Mouse (Mus musculus) limb, embryonic 14.5 days (tissue): Measurements from ENCODE around the gene Popdc3. TPM values are rescaled to one million over a fixed set of nuclear protein-coding genes. Genes with fewer than 3 reads are reported as not detected.
A peak's percentile ranks its signal among the peaks of the same experiment; 100 is the strongest.

Source experiments
- ATAC-seq: fragments of 200-750 bp; cut with Nextera tagmentation; 2 replicates; pipeline ENCODE4 v1.8.0; 2017; ENCODE audit warnings: low read depth, moderate number of reproducible peaks, moderate TSS enrichment; ENCODE audit not compliant: low FRiP score
- DNase-seq: peaks from one replicate; pipeline ENCODE4 v3.0.0-alpha.2; 2015; ENCODE audit warnings: low spot score
- H3K27ac ChIP-seq: fragments of 300-500 bp; sonication (generic); replicated peaks from 2 replicates; pipeline ENCODE4 v1.5.1; 2014; ENCODE audit warnings: low read depth, mild to moderate bottlenecking, low read length, moderate library complexity, mixed read lengths
- H3K27me3 ChIP-seq: fragments of 300-500 bp; sonication (generic); 2 replicates; pipeline ENCODE4 v1.6.1; 2014; ENCODE audit warnings: low read length, mixed read lengths; ENCODE audit not compliant: control insufficient read depth, insufficient read depth
- H3K36me3 ChIP-seq: fragments of 300-500 bp; sonication (generic); 2 replicates; pipeline ENCODE4 v1.6.1; 2014; ENCODE audit warnings: mild to moderate bottlenecking, low read length, moderate library complexity, mixed read lengths; ENCODE audit not compliant: control insufficient read depth, insufficient read depth
- H3K4me1 ChIP-seq: fragments of 300-500 bp; sonication (generic); 2 replicates; pipeline ENCODE4 v1.6.1; 2014; ENCODE audit warnings: antibody characterized with exemption, low read length, mixed read lengths; ENCODE audit not compliant: control insufficient read depth, insufficient read depth
- H3K4me2 ChIP-seq: fragments of 300-500 bp; sonication (generic); replicated peaks from 2 replicates; pipeline ENCODE4 v1.6.1; 2014; ENCODE audit warnings: low read depth, mild to moderate bottlenecking, low read length, moderate library complexity; ENCODE audit not compliant: severe bottlenecking
- H3K4me3 ChIP-seq: fragments of 300-500 bp; sonication (generic); replicated peaks from 2 replicates; pipeline ENCODE4 v1.5.1; 2014; ENCODE audit warnings: low read length
- H3K9ac ChIP-seq: fragments of 300-500 bp; sonication (generic); 2 replicates; pipeline ENCODE4 v1.6.1; 2014; ENCODE audit warnings: mild to moderate bottlenecking, low read depth, low read length, moderate library complexity; ENCODE audit not compliant: severe bottlenecking
- H3K9me3 ChIP-seq: fragments of 300-500 bp; sonication (generic); 2 replicates; pipeline ENCODE4 v1.6.1; 2016; ENCODE audit warnings: low read length; ENCODE audit not compliant: control insufficient read depth
- POLR2A ChIP-seq: fragments of 200-500 bp; IDR thresholded peaks from 2 replicates; pipeline ENCODE4 v1.8.0; 2012; ENCODE audit warnings: inconsistent platforms, mild to moderate bottlenecking, moderate library complexity, borderline replicate concordance; ENCODE audit not compliant: insufficient read depth, insufficient read length; ENCODE audit errors: extremely low read depth
- WGBS: fragments of 180-500 bp; shearing (Covaris S2); extraction: QIAGEN DNeasy Blood & Tissue Kit; methylation state at CpG from one replicate; pipeline ENCODE4 v1.1.7; 2014; 5-methylcytosine and 5-hydroxymethylcytosine counted together
- polyA plus RNA-seq, 2 experiments: library from polyadenylated mRNA; depleted of rRNA in 1 of 2; stranded (reverse) in 1 of 2; unstranded in 1 of 2; fragments of >200 nt; fragmentation: Nextera tagmentation in 1 of 2; extraction: Ambion mirVana in 1 of 2; gene quantifications; 2 replicates each; pipeline versions ENCODE4 v1.2.1 to v1.2.3; 2012 to 2014

Popdc3 gene
- polyA plus RNA-seq, 2 experiments: 1.9 to 2.5 TPM

DNA sequence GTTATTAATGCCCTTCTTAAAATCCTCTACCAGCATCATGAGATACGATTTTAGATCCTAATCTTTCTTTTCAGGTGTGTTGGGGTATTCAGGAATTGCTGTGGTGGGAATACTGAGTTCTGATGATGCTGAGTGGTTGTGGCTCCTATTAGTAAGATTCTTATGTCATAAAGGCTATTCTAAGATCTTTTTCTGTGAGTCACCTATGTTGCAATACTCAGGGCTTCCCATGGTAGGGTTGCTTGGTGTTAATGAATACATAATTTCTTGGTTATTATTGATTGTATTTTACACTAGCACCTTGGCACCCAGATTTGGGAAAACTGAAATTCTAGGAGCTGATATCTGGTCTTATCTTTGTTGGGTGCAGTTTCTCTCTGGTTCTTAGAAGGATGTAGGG is 26.7 kb downstream of the Popdc3 start:
- WGBS: 65% methylated on average over 1 of the region's 1 CpGs

DNA sequence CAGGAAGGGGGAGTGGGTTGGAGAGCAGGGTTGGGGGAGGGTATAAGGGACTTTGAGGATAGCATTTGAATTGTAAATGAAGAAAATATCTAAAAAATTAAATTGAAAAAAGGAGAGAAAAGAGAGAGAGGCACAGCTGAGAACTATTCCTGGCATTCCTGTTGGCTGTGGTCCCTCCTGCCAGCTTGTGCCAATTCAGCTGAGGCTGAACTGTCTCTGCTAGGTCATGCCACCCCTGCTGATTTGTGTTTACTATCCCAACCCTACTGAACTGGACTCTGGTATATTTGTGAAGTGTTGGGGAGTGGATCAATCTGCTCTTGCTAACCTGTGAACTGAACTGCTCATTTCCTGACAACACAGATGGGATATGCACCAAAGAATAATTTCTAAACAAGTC is 32.3 kb downstream of the Popdc3 start:
- Histone ChIP-seq H3K9me3 (no peaks in the 10 kb centered on the region), H3K27ac (no peak overlapping the region), H3K9ac (no peak overlapping the region), H3K4me2 (no peak overlapping the region), H3K36me3 (no peaks in the 10 kb centered on the region), H3K4me1 (no peaks in the 10 kb centered on the region), H3K27me3 (no peaks in the 10 kb centered on the region), H3K4me3 (no peak overlapping the region)
- TF ChIP-seq POLR2A: no peak
- DNase-seq: no peak
- no peak for ATAC-seq

More for the DNA sequence above, 26.7 kb downstream of the Popdc3 start:
- DNase-seq (no peak), ATAC-seq (no peak)
- H3K4me3 ChIP-seq: no peak overlapping the region
- no peaks in the 10 kb centered on the region for H3K9me3 ChIP-seq
- no peak overlapping the region for H3K27ac ChIP-seq
- H3K4me1 ChIP-seq: no peaks in the 10 kb centered on the region
- no peaks in the 10 kb centered on the region for H3K27me3 ChIP-seq
- TF ChIP-seq POLR2A: no peak
- H3K36me3 ChIP-seq: no peaks in the 10 kb centered on the region
- no peak overlapping the region for H3K9ac ChIP-seq
- H3K4me2 ChIP-seq: no peak overlapping the region

DNA sequence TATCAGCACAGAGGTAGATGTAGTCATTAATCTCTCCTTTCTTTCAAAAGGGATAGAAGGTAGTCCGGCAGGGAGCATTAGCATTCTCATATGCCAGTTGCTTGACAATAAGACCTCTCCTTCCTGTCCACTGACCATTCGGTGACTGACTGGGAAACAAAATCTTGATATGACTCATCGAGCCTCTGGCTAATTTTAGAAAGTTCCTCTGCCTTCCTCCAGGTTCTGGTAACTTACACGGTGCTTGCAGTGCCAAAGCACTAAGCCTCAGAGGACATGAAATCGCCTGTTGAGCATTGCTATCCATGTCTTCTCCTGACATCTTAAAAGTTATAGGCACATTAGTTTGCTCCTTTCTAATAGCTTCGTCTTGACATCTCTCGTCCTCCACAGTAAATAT is 38.8 kb downstream of the Popdc3 start:
- ATAC-seq (no peak), DNase-seq (no peak)
- Histone ChIP-seq H3K27ac (no peak overlapping the region), H3K4me1 (no peaks in the 10 kb centered on the region), H3K36me3 (no peaks in the 10 kb centered on the region), H3K4me2 (no peak overlapping the region), H3K9ac (no peak overlapping the region), H3K4me3 (no peak overlapping the region), H3K9me3 (no peaks in the 10 kb centered on the region), H3K27me3 (no peaks in the 10 kb centered on the region)
- no peak for TF ChIP-seq POLR2A
- 84% methylated on average over 7 of the region's 7 CpGs for WGBS

DNA sequence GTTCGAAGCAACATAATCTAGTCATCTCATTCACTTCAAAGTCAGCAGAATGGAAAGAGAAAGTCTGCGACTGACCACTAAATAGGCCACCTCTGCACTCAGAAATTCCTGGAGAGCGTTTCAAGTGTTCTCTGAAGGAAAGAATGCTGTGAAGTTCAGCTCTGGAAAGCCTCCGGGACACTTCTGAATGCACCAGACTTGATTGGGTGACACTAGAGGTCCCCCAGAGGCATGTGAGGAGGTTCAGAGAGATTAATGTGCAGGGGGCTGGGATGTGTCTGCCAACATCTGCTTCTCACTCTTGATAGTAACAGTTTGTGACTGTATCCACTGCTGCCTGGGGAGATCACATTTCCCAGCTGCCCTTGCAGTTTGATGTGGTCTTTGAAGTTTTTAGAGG is 52.1 kb downstream of the Popdc3 start:
- no peak overlapping the region for H3K4me2 ChIP-seq
- DNase-seq (peak; percentile 50), ATAC-seq (peak; percentile 53)
- H3K4me1 ChIP-seq: 0 out of 2 replicates have a peak, but pooled peaks cover 7% of the 10 kb centered on the region
- no peaks in the 10 kb centered on the region for H3K9me3 ChIP-seq
- no peak overlapping the region for H3K27ac ChIP-seq
- no peaks in the 10 kb centered on the region for H3K36me3 ChIP-seq
- H3K27me3 ChIP-seq: no peaks in the 10 kb centered on the region
- H3K4me3 ChIP-seq: no peak overlapping the region
- 1% methylated on average over 4 of the region's 4 CpGs for WGBS
- H3K9ac ChIP-seq: no peak overlapping the region
- no peak for TF ChIP-seq POLR2A

DNA sequence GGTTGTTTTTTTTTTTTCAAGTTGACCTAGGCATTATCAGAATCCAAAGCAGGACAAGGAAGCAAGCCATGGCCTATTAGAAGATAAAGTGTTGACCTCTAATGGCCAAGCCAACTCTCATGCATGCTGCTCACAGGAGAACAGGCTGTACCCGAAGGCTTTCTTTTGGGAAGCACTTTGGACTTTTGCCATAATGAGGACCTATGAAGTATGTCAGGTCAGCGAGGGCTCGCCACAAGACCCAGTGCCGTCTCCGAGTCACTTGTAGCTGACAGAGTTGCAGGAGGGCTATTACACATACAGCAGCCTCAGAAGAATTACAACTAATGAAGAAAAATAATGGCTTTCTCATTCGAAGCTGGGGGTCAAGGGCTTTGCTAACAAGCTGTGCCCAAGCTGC is 55.5 kb downstream of the Popdc3 start:
- WGBS: 64% methylated on average over 6 of the region's 6 CpGs
- DNase-seq (no peak), ATAC-seq (no peak)
- Histone ChIP-seq H3K36me3 (no peaks in the 10 kb centered on the region), H3K4me1 (0 out of 2 replicates have a peak, but pooled peaks cover 7% of the 10 kb centered on the region), H3K9me3 (no peaks in the 10 kb centered on the region), H3K4me2 (no peak overlapping the region), H3K4me3 (no peak overlapping the region), H3K27me3 (no peaks in the 10 kb centered on the region), H3K27ac (no peak overlapping the region), H3K9ac (no peak overlapping the region)
- TF ChIP-seq POLR2A: no peak

DNA sequence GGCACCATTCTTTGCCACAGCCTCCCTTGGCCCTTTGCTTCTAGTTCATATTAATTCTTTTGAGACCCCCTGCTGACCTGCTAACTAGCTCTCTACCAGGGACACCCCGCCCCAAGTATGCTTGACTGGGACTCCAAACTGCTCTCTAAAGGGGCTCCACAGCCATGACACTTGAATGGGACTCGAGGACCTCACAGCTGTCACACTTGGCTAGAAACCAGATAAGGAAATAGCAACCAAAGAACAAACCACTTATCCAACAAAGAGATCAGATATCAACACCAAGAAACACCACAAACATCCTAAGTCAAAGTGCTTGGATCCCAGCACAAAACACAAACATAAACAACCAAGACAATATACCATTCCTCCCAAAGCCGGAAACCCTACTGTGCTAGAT is 58.4 kb downstream of the Popdc3 start:
- no peak for TF ChIP-seq POLR2A
- Histone ChIP-seq H3K4me1 (no peaks in the 10 kb centered on the region), H3K9ac (no peak overlapping the region), H3K27ac (no peak overlapping the region), H3K36me3 (no peaks in the 10 kb centered on the region), H3K4me3 (no peak overlapping the region), H3K4me2 (no peak overlapping the region), H3K9me3 (no peaks in the 10 kb centered on the region), H3K27me3 (no peaks in the 10 kb centered on the region)
- 70% methylated on average over 3 of the region's 3 CpGs for WGBS
- DNase-seq (no peak), ATAC-seq (no peak)
